Mouse (Mus musculus) kidney, postnatal 4 days (tissue): ENCODE measurements around the gene Ube4b.

ENCODE experiments used
- DNase-seq, 2 experiments: peaks; one replicate each; pipeline ENCODE4 v3.0.0; 2021; ENCODE audit warnings: mixed read lengths in 2 of 2

The Ube4b gene

DNA sequence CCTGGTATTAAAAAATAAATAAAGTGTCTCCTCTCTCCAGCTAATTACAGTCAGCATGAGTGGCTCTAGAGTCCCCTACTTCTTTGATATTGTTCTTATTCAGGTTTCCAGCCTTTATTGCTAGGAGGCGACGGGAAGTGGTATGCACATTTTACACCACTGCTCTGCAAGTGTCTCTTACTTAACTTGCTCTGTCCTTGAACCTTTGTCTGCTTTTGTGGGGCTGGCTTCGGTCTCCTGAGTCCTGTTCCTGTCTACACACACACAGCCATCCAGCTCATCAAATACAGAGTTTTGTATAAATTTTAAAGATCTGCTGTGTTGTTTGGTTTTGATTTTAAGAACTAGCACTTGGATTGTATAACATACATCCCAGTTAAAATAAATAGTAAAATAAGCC is 124.4 kb downstream of the Ube4b start:
- DNase-seq = no peak

DNA sequence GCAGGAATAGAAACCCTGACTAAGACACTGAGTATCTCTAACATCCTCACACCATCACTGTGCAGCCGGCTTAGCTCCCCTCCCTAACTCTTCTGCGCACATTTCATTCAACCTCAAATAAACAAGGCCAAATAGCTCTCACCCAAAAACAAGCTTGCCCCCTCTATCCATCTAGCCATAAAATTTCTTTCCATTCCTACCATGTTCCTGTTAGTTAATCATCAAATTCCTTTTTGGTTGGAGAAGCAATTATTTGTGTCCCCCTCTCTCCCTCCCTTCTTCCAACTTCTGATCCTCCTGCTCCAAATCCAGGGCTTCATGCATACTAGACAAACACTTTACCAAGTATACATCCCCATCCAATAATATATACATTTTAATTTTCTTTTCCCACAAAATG is 130.0 kb downstream of the Ube4b start:
- no peak for DNase-seq

DNA sequence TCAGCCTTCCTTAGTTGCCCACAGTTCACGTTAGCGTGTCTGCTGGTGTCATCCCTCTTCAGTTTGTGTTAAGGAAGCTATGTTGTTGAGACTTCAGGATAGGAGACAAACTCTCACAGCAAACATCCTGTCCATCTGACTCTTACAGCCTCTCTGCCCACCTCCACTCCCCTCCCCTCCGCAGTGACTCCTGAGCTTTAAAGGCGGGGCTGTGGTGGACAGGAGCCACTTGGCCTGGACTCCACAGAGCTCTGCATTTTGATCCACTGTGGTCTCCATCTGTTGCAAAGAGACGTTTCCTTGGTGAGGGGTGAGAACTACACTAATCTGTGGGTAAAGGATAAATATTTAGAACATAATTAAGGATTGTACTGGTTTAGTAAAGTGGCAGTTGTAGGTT is 133.6 kb downstream of the Ube4b start:
- DNase-seq = no peak

DNA sequence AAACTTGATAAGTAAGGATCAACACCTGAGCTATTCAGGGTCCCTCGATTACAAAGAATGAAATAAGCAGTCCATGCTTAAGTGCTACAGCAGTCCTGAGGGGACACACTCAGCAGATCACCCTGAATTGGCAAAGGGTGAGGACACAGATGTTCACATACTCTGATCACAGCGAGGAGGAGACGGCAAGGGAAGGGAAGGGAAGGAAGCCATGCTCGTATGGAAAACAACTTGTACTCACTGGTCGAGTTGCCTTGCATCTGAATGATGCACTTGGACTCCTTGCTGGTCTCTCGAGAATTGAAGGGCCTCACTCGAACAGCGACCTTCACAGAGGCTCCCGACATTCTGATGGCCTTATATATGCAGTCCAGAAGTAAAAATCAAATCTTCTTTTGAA is 135.5 kb downstream of the Ube4b start:
- DNase-seq = no peak

DNA sequence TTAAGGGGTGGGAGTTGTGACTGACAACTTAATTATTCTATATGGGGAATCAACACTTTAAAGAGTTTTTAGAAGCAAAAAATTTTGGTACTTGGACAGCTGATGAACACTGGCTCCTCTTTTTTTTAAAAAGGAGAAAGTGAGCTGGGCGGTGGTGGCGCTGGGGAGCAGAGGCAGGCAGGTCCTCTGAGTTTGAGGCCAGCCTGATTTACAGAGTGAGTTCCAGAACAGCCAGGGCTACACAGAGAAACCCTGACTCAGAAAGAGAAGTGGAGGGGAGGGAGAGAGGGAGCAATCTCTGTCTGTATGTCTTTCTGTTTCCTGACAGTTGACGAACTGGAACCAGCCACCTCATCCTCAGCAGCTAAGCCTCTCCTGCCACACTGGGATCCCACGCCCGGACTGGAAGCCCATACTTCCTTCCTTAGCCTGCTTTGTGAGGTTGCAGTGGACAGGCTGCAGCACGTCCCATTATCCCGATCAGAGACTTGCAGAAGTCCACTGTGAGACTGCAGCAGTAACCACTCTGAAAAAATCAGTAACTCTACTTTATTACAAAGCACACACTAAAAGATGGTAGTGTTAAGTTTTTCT is 136.3 kb downstream of the Ube4b start:
- no peak for DNase-seq

DNA sequence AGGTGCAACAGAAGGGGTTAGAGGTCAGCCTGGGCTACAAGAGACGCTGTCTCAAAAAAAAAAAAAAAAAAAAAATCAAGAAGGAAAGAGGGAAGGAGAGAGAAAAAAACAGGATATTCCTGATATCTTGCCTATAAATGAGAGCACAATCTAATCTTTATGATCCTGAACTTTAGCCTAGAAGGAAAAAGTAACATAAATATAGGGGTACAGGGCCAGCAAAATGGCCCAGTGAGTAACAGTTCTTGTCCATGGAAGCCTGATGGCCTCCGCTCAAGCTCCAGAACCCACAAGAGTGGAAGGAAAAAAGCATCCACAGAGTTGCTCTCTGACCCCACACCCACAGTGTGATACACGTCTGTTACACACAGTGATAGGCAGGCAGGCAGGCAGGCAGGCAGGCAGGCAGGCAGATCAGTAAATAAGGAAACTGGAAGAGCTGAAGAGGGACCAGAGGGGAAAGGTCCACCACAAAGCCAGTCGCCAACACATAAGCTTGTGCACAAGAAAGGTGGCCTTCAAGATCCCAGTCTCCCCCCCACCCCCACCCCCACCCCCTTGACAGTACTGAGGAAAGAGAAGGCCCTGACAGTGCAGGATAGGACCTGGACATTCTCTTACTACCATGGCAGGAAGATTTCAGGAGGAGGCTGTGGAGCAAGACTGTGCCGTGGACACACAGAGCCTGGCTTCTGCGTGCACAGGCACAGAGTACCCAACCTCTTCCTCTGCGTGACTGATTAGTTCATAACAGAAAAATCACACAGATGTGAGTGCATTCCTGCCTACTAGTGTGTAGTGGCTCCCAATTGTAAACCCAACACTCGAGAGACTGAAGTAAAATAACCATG is 140.0 kb downstream of the Ube4b start:
- no peak for DNase-seq

DNA sequence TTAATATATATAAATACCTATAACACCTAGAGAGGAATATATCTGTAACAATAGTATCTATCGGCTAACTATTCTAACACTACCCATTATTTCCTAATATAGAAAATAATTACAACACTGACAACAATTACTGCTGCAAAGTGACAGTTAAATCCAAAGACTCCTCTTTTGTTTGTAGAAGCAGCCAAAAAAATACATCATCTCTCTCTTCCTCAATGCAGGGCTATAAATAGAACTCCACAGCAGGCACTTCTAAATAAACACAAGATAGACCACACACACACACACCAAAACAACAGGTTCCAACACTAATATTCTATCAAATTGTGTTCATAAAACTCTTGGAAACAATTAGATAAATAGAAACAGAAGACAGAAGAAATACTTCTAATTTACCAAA is 140.9 kb downstream of the Ube4b start:
- no peak for DNase-seq

DNA sequence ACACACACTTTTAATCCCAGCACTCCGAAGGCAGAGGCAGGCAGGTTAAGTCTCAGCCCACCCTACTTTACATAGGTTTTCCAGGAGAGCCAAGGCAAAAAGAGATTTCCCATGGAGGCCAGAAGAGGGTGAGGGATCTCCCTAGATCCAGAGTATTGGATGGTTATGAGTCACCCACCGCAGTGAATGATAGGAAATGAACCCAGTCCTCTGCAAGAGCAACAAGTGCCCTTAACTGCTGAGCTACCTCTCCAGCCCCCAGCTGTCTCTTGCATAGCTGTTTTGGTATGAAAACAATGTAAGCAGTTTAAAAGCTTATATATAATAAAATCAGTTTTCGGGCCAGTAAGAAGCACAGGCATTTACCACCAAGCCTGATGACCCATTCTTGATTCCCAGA is 143.5 kb downstream of the Ube4b start:
- DNase-seq = no peak

DNA sequence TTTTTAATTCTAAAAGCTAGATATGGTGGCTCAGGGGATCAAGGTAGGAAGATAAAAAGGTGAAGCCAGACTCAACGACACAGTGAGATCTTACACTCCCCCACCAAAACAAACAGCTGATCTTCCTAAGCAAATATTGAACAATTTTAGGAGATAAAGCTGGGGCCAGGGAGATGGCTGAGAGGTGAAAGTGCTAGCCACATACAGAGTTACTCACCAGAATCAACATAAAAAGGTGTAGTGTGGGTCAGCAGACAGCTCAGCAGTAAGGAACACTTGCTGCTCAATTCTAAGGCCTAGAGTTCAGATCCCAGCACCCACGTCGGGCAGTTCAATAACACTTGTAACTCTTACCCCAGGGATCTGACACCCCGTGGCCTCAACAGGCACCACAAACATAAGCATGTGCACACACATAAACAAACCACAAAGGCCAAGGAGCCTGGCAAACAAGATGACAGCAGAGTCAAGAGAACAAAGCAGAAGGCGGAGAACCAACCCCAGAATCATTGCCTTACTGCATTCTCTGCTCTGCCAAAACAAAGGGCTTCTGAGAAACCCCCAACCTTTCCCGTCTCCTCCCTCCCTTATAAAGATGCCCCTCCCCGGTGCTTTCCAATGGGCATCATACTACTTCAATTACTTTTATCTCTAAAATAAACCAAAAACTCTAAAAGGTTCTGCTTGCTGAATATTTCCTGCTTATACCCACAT is 144.4 kb downstream of the Ube4b start:
- no peak for DNase-seq
